11 mouse cellular contexts compared by ENCODE assay signal in the genomic region with DNA sequence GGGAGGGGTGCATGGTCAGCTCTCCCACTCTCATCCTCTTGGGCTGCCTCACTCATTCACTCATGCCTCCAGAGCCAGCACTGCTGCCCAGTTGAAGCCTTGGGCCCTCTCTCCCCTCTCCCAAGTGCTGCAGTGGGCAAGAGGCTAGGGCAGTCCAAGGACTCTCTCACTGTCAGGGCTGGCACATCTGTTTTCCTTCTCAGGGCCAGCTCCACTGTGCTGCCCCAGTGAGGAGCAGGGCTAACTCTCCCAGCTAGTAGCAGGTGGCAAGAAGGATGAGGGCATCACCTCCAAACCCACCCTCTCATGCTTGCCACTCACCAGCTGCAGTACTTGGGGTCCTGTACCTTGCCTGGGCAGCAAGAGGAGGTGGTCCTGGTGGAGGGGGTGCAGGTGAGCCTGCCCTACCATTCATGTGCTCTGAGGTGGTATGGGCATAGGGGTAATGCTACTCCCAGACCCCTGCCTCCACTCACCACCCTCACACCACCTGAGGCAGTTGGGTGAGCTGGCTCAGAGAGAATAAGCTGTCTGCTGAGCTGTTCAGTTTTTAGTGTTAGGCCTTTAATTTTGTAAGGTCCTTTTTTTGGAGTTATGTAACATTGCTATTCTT. TPM values are rescaled to one million over a fixed set of nuclear protein-coding genes. Genes with fewer than 3 reads are reported as not detected.
DNase-seq lines count a peak whose midpoint lies in the region; ATAC-seq and TF ChIP-seq lines count a peak whose summit lies in the region.
"Had no signal": no experiment of that assay in that cellular context is flagged by ENCODE, and none has a peak within 500 bp of the region (broad histone marks: within the 10 kb centered on the region; RNA-seq: fewer than 3 reads in every experiment).

No protein-coding gene starts in this region.

- H3K27me3 ChIP-seq in kidney, postnatal 0 days (ENCODE audit: insufficient read depth, low read length), result no peaks in the 10 kb centered on the region
- H3K27me3 ChIP-seq in forebrain, embryonic 16.5 days (replicated peaks; ENCODE audit: control insufficient read depth, insufficient read depth, low read length), result no peaks in the 10 kb centered on the region
- H3K27me3 ChIP-seq in midbrain, embryonic 16.5 days (ENCODE audit: control insufficient read depth, insufficient read depth, low read depth, low read length), result no peaks in the 10 kb centered on the region

- DNase-seq in cerebellum, adult 9-11 months, result peak; percentile 30
- no peak for DNase-seq in cerebellum, adult 11 months
- DNase-seq in kidney, postnatal 0 days (ENCODE audit: low spot score), result no peak
- no peak for DNase-seq in kidney, postnatal 36 days
- DNase-seq in cerebellum, postnatal 10 days, result no peak
- no peak for DNase-seq in thymus, postnatal 25 days
- DNase-seq: gastrocnemius, postnatal 25 days; thymus, postnatal 4 days had no signal

- H3K4me3 ChIP-seq in kidney, postnatal 0 days (replicated peaks; ENCODE audit: low read depth, low read length), result no peak overlapping the region
- H3K4me3 ChIP-seq in forebrain, embryonic 16.5 days (replicated peaks; ENCODE audit: low read length), result no peak overlapping the region
- H3K4me3 ChIP-seq in midbrain, embryonic 16.5 days (ENCODE audit: low read depth, low read length), result no peak overlapping the region

- 0 out of 2 replicates have a peak, but pooled peaks have one; percentile 25 for ATAC-seq in kidney, postnatal 0 days (replicated peaks; ENCODE audit: low FRiP score, low read depth)
- 0 out of 2 replicates have a peak, but pooled peaks have one; percentile 12 for ATAC-seq in forebrain, embryonic 16.5 days
- peak; percentile 36 for ATAC-seq in midbrain, embryonic 16.5 days

- H3K4me2 ChIP-seq in kidney, postnatal 0 days (ENCODE audit: low read length), result no peak overlapping the region
- no peak overlapping the region for H3K4me2 ChIP-seq in forebrain, embryonic 16.5 days (ENCODE audit: low read length)
- H3K4me2 ChIP-seq in midbrain, embryonic 16.5 days (ENCODE audit: low read length), result no peak overlapping the region

- no peaks in the 10 kb centered on the region for H3K36me3 ChIP-seq in kidney, postnatal 0 days (ENCODE audit: insufficient read depth, low read length)
- H3K36me3 ChIP-seq in forebrain, embryonic 16.5 days (ENCODE audit: control insufficient read depth, insufficient read depth), result no peaks in the 10 kb centered on the region
- H3K36me3 ChIP-seq in midbrain, embryonic 16.5 days (ENCODE audit: control insufficient read depth, insufficient read depth, low read length), result no peaks in the 10 kb centered on the region; the same call in 1 of the 2 replicates

- H3K4me1 ChIP-seq in kidney, postnatal 0 days (replicated peaks; ENCODE audit: insufficient read depth, low read length), result peaks cover 8% of the 10 kb centered on the region; the same call in 1 of the 2 replicates
- H3K4me1 ChIP-seq in forebrain, embryonic 16.5 days (replicated peaks; ENCODE audit: control insufficient read depth, insufficient read depth, low read length), result peaks cover 4% of the 10 kb centered on the region; the same call in 1 of the 2 replicates
- peaks cover 9% of the 10 kb centered on the region for H3K4me1 ChIP-seq in midbrain, embryonic 16.5 days (ENCODE audit: control insufficient read depth, insufficient read depth, low read length)

- no peaks in the 10 kb centered on the region for H3K9me3 ChIP-seq in kidney, postnatal 0 days (replicated peaks; ENCODE audit: low read length)
- no peaks in the 10 kb centered on the region for H3K9me3 ChIP-seq in forebrain, embryonic 16.5 days (ENCODE audit: control insufficient read depth, low read length)
- H3K9me3 ChIP-seq in midbrain, embryonic 16.5 days (replicated peaks; ENCODE audit: control insufficient read depth, low read length, poor library complexity, severe bottlenecking), result no peaks in the 10 kb centered on the region

- no peak for TF ChIP-seq CTCF in kidney, postnatal 0 days (IDR thresholded peaks at IDR 0.05; ENCODE audit: low read depth)

- no peak overlapping the region for H3K27ac ChIP-seq in kidney, postnatal 0 days
- H3K27ac ChIP-seq in forebrain, embryonic 16.5 days (ENCODE audit: low read length), result no peak overlapping the region
- H3K27ac ChIP-seq in midbrain, embryonic 16.5 days (ENCODE audit: low read length), result no peak overlapping the region
- H3K27ac ChIP-seq: macrophage had no signal

- H3K9ac ChIP-seq in kidney, postnatal 0 days (ENCODE audit: low read depth, low read length), result no peak overlapping the region
- no peak overlapping the region for H3K9ac ChIP-seq in forebrain, embryonic 16.5 days (replicated peaks; ENCODE audit: low read depth, low read length)
- no peak overlapping the region for H3K9ac ChIP-seq in midbrain, embryonic 16.5 days (ENCODE audit: low read depth, low read length)

RNA-seq across cellular contexts. Expression of a gene that starts 10.5 kb away (rescaled TPM):
- polyA plus RNA-seq in kidney, postnatal 0 days (2015; fragmentation: Nextera tagmentation; extraction: Ambion mirVana), result 59.3 and 65.5 TPM in 2 replicates
- polyA plus RNA-seq in forebrain, embryonic 16.5 days (2015; fragmentation: Nextera tagmentation; extraction: Ambion mirVana), result 130 and 144 TPM in 2 replicates
- 115 and 121 TPM in 2 replicates for polyA plus RNA-seq in midbrain, embryonic 16.5 days (2015; fragmentation: Nextera tagmentation; extraction: Ambion mirVana)

RNA-seq across cellular contexts. Expression of a gene that starts 46.1 kb away (rescaled TPM):
- 322 and 331 TPM in 2 replicates for polyA plus RNA-seq in kidney, postnatal 0 days (2015; fragmentation: Nextera tagmentation; extraction: Ambion mirVana)
- polyA plus RNA-seq in forebrain, embryonic 16.5 days (2015; fragmentation: Nextera tagmentation; extraction: Ambion mirVana), result 211 and 212 TPM in 2 replicates
- 206 and 208 TPM in 2 replicates for polyA plus RNA-seq in midbrain, embryonic 16.5 days (2015; fragmentation: Nextera tagmentation; extraction: Ambion mirVana)

RNA-seq across cellular contexts. Expression of a gene that starts 46.1 kb away (rescaled TPM):
- polyA plus RNA-seq in kidney, postnatal 0 days (2015; fragmentation: Nextera tagmentation; extraction: Ambion mirVana), result 32.7 and 33.8 TPM in 2 replicates
- polyA plus RNA-seq in forebrain, embryonic 16.5 days (2015; fragmentation: Nextera tagmentation; extraction: Ambion mirVana), result 61.9 and 62.3 TPM in 2 replicates
- polyA plus RNA-seq in midbrain, embryonic 16.5 days (2015; fragmentation: Nextera tagmentation; extraction: Ambion mirVana), result 61.6 and 62.6 TPM in 2 replicates
